Mouse (Mus musculus) MEL (cell line): ENCODE results near the gene Hist2h2aa1.

ENCODE experiments used
- EP300 ChIP-seq, 2 experiments: IDR thresholded peaks; 2 replicates each; pipeline ENCODE4 v1.6.1; 2011; ENCODE audit warnings: improper control_type of control experiment in 2 of 2, low read length in 2 of 2, low read depth in 1 of 2, mild to moderate bottlenecking in 1 of 2
- UBTF ChIP-seq: IDR thresholded peaks from 2 replicates; pipeline ENCODE4 v1.6.1; 2012; ENCODE audit warnings: low read depth, mild to moderate bottlenecking, inconsistent platforms, low read length, improper control_type of control experiment, moderate library complexity, borderline replicate concordance; ENCODE audit not compliant: insufficient read depth

GRCm38 (mm10) chr3:96237335-96237903 is 7.9 kb upstream of the Hist2h2aa1 start:
- TF ChIP-seq UBTF (no peak), EP300 (IDR thresholded peaks at IDR 0.05; ENCODE audit: low read depth in 1 of 2, low read length in 2 of 2) (no peak)
